Mouse (Mus musculus) thymus, postnatal 25 days (tissue): ENCODE results near the gene Trp53tg5.

Experiments
- DNase-seq: peaks from one replicate; pipeline ENCODE4 v3.0.0; 2022

Trp53tg5 gene

GRCm38 (mm10) chr2:164494126-164494525 lies 20.6 kb upstream of the Trp53tg5 start:
- DNase-seq: no peak

GRCm38 (mm10) chr2:164487812-164488211 lies 14.3 kb upstream of the Trp53tg5 start:
- no peak for DNase-seq

GRCm38 (mm10) chr2:164487115-164487527 lies 13.6 kb upstream of the Trp53tg5 start:
- DNase-seq: no peak

- no peak for DNase-seq
These were observed 13.0 kb upstream of the Trp53tg5 start for GRCm38 (mm10) chr2:164486258-164487114.

GRCm38 (mm10) chr2:164485681-164486257 lies 12.2 kb upstream of the Trp53tg5 start, which contains the start of gene Dbndd2:
Dbndd2 (plus strand) TSS chr2:164486106.
- no peak for DNase-seq

GRCm38 (mm10) chr2:164470254-164470653 lies 3.3 kb downstream of the Trp53tg5 start:
- DNase-seq: peak; percentile 55

GRCm38 (mm10) chr2:164466787-164467186 lies 6.7 kb downstream of the Trp53tg5 start:
- DNase-seq: no peak

- no peak for DNase-seq
These were observed 8.4 kb downstream of the Trp53tg5 start for GRCm38 (mm10) chr2:164465161-164465560.

- peak; percentile 94 for DNase-seq
These were observed 12.6 kb downstream of the Trp53tg5 start, which contains the start of gene Gm20458 for GRCm38 (mm10) chr2:164460745-164461551. Gm20458 (plus strand) TSS chr2:164460967.

- DNase-seq: no peak
These were observed 15.0 kb downstream of the Trp53tg5 start for GRCm38 (mm10) chr2:164458535-164458934.

- no peak for DNase-seq
These were observed 15.6 kb downstream of the Trp53tg5 start for GRCm38 (mm10) chr2:164457942-164458341.

GRCm38 (mm10) chr2:164456864-164457300 lies 16.6 kb downstream of the Trp53tg5 start, which contains the start of gene Sys1:
Sys1 (plus strand) TSS chr2:164456964.
- DNase-seq: no peak

GRCm38 (mm10) chr2:164456413-164456812 lies 17.1 kb downstream of the Trp53tg5 start:
- no peak for DNase-seq

- DNase-seq: no peak
These were observed 17.9 kb downstream of the Trp53tg5 start for GRCm38 (mm10) chr2:164455421-164456190.

GRCm38 (mm10) chr2:164454846-164455245 lies 18.7 kb downstream of the Trp53tg5 start:
- no peak for DNase-seq

GRCm38 (mm10) chr2:164453887-164454500 lies 19.5 kb downstream of the Trp53tg5 start:
- no peak for DNase-seq

- no peak for DNase-seq
These were observed 20.3 kb downstream of the Trp53tg5 start for GRCm38 (mm10) chr2:164453047-164453757.

- DNase-seq: no peak
These were observed 21.4 kb downstream of the Trp53tg5 start for GRCm38 (mm10) chr2:164452000-164452676.

GRCm38 (mm10) chr2:164449341-164450042 lies 24.0 kb downstream of the Trp53tg5 start:
- no peak for DNase-seq

- DNase-seq: no peak
These were observed 24.6 kb downstream of the Trp53tg5 start for GRCm38 (mm10) chr2:164448921-164449320.
